Mouse (Mus musculus) Patski (cell line): ENCODE measurements around the gene Ctcfl. TPM values are rescaled to one million over a fixed set of nuclear protein-coding genes. Genes with fewer than 3 reads are reported as not detected.
A peak's percentile ranks its signal among the peaks of the same experiment; 100 is the strongest.

Experiments used
- ATAC-seq: fragments of 100-300 bp; one replicate; pipeline ENCODE4 v1.8.0; 2021
- CTCF ChIA-PET: fragments of 350-600 bp; sonication (Branson Sonifier 250); formaldehyde crosslinking; loops from one replicate; lab custom pipeline; 2022; ENCODE audit warnings: inconsistent platforms; lab: Charles Lee
- POLR2A ChIA-PET: fragments of 350-600 bp; sonication (Branson Sonifier 250); formaldehyde crosslinking; loops from one replicate; lab custom pipeline; 2022; ENCODE audit warnings: antibody characterized with exemption, inconsistent platforms; lab: Charles Lee
- DNase-seq: peaks from one replicate; pipeline ENCODE4 v3.0.0-alpha.2; 2011; ENCODE audit warnings: low read depth, low spot score
- H3K27me3 ChIP-seq: fragments of 371-371 bp; one replicate; pipeline ENCODE4 v1.5.1; 2021
- CTCF ChIP-seq: fragments of 100-300 bp; IDR thresholded peaks from one replicate; pipeline ENCODE4 v1.5.1; 2021
- in situ Hi-C: fragments of 300-500 bp; cut with MboI; formaldehyde crosslinking; loops from 3 replicates; pipeline ENCODE4 v1.11.1; 2018; ENCODE audit warnings: low pct_unique_long_range_greater_than_20kb, mixed read lengths
- polyA plus RNA-seq: library from polyadenylated mRNA; unstranded; gene quantifications from one replicate; pipeline ENCODE4 v1.2.3, GENCODE M21; 2021

Gene Ctcfl
- polyA plus RNA-seq, 1 experiment from 2014 or later: not detected

GRCm38 (mm10) chr2:173157376-173157775 lies 38.1 kb upstream of the Ctcfl start:
- in situ Hi-C loops: no loop called here
- ChIA-PET CTCF (no interaction called here), POLR2A (interaction anchor here (0.6 kb wide), 1 partner anchor 1460 kb away, joined by 3 read pairs; no protein-coding TSS in a partner anchor)
- DNase-seq (no peak), ATAC-seq (peak; percentile 13)
- no peak for TF ChIP-seq CTCF
- H3K27me3 ChIP-seq: peaks cover 18% of the 10 kb centered on the region

GRCm38 (mm10) chr2:173156923-173157322 lies 37.6 kb upstream of the Ctcfl start:
- in situ Hi-C loops: no loop called here
- TF ChIP-seq CTCF: no peak
- H3K27me3 ChIP-seq: peaks cover 21% of the 10 kb centered on the region
- ChIA-PET POLR2A (no interaction called here), CTCF (no interaction called here)
- ATAC-seq (no peak), DNase-seq (no peak)

- DNase-seq: no peak
- no peak for ATAC-seq
- ChIA-PET POLR2A (no interaction called here), CTCF (no interaction called here)
- H3K27me3 ChIP-seq: peaks cover 20% of the 10 kb centered on the region
- in situ Hi-C loops: no loop called here
- TF ChIP-seq CTCF: no peak
Observed at GRCm38 (mm10) chr2:173155907-173156306, 36.6 kb upstream of the Ctcfl start.

GRCm38 (mm10) chr2:173154962-173155361 lies 35.6 kb upstream of the Ctcfl start:
- CTCF ChIA-PET: no interaction called here
- peaks cover 20% of the 10 kb centered on the region for H3K27me3 ChIP-seq
- no peak for ATAC-seq

GRCm38 (mm10) chr2:173154513-173154912 lies 35.2 kb upstream of the Ctcfl start:
- ATAC-seq (no peak), DNase-seq (no peak)
- TF ChIP-seq CTCF: no peak
- CTCF ChIA-PET: no interaction called here
- POLR2A ChIA-PET: no interaction called here
- H3K27me3 ChIP-seq: peaks cover 20% of the 10 kb centered on the region
- in situ Hi-C loops: no loop called here

More at GRCm38 (mm10) chr2:173154962-173155361, 35.6 kb upstream of the Ctcfl start:
- POLR2A ChIA-PET: no interaction called here
- in situ Hi-C loops: no loop called here
- no peak for TF ChIP-seq CTCF
- no peak for DNase-seq

- TF ChIP-seq CTCF: no peak
- no peak for ATAC-seq
- DNase-seq: no peak
- H3K27me3 ChIP-seq: peaks cover 20% of the 10 kb centered on the region
- ChIA-PET POLR2A (no interaction called here), CTCF (no interaction called here)
- in situ Hi-C loops: no loop called here
Observed at GRCm38 (mm10) chr2:173153266-173153665, 33.9 kb upstream of the Ctcfl start.

DNA sequence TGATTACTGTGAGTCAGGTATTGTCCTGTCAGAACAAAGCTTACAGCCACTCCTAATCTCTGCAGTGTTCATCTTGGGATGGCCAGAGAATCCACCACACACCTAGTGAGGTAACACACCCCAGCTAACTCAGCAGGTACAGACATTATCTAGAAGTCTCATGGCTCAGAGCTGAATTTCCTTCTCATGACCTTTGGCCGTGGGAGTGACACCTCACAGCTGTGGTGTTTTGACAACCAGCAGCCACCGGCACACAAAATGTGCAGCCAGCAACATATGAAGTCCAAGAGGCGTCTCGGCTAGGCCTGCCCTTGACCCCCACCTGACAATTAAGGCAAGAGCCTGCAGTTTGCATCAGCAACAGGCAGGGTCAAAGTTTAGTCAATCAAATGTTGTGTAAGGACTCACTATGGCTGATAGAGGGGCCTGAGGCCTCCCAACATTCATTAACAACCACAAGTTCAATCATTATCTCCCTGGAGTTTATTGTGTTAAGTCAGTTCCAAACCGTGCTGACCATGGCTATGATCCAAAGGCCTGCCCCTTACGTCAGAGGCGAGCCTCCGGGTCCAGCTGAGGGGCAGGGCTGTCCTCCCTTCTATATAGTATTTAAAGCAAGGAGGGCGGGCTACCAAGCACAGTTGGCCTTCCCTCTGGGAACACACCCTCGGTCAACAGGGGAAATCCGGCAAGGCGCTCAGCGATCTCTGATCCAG lies 33.3 kb upstream of the Ctcfl start, which contains the start of gene Pck1:
Gene Pck1 (plus strand): TSS at position 613 of the 716 bp plus-strand sequence.
- in situ Hi-C loops: no loop called here
- peaks cover 24% of the 10 kb centered on the region for H3K27me3 ChIP-seq
- DNase-seq (no peak), ATAC-seq (no peak)
- POLR2A ChIA-PET: no interaction called here
- no peak for TF ChIP-seq CTCF
- CTCF ChIA-PET: no interaction called here

GRCm38 (mm10) chr2:173151784-173152284 lies 32.5 kb upstream of the Ctcfl start:
- CTCF ChIA-PET: no interaction called here
- DNase-seq: no peak
- no peak for ATAC-seq
- H3K27me3 ChIP-seq: peaks cover 31% of the 10 kb centered on the region
- POLR2A ChIA-PET: no interaction called here
- TF ChIP-seq CTCF: no peak
- in situ Hi-C loops: no loop called here

- ChIA-PET CTCF (no interaction called here), POLR2A (no interaction called here)
- ATAC-seq (no peak), DNase-seq (no peak)
- no peak for TF ChIP-seq CTCF
- in situ Hi-C loops: no loop called here
- peaks cover 36% of the 10 kb centered on the region for H3K27me3 ChIP-seq
Observed at GRCm38 (mm10) chr2:173151352-173151751, 32.0 kb upstream of the Ctcfl start.

GRCm38 (mm10) chr2:173148001-173148400 lies 28.7 kb upstream of the Ctcfl start:
- no peak for TF ChIP-seq CTCF
- in situ Hi-C loops: no loop called here
- CTCF ChIA-PET: no interaction called here
- POLR2A ChIA-PET: no interaction called here
- no peak for ATAC-seq
- peaks cover 39% of the 10 kb centered on the region for H3K27me3 ChIP-seq
- no peak for DNase-seq

DNA sequence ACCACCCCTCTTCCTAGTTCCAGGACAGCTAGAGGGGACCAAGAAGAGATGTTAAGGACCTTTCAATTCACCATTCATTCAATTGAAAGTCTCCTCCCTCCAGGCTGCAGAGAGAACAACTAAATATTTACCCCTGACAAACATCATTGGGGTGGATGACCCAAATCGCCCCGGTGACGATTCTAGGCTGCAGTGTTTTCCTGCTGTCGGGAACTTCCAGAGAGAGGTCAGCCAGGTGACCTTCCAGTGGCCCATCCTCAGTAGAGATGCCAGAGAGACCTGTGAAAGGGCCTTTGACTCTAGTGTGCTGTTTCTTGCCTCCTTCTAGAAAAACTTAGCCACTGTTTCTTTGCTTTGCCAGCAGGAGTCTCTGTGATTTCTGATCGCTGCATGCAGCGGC lies 27.4 kb upstream of the Ctcfl start:
- DNase-seq (no peak), ATAC-seq (no peak)
- ChIA-PET CTCF (no interaction called here), POLR2A (no interaction called here)
- peaks cover 33% of the 10 kb centered on the region for H3K27me3 ChIP-seq
- no peak for TF ChIP-seq CTCF
- in situ Hi-C loops: no loop called here
